Mouse (Mus musculus) MEL (cell line): Measurements from ENCODE around the gene Camta1.

Source experiments
- CTCF ChIP-seq, 3 experiments: IDR thresholded peaks in 2 of 3; conservative IDR thresholded peaks in 1 of 3; 2 replicates each; pipeline ENCODE4 v1.5.1; 2011 to 2012; ENCODE audit warnings: low read length in 3 of 3, low read depth in 2 of 3, mild to moderate bottlenecking in 2 of 3, improper control_type of control experiment in 1 of 3, inconsistent platforms in 1 of 3, mixed read lengths in 1 of 3, moderate library complexity in 1 of 3; ENCODE audit not compliant: control insufficient read depth in 1 of 3, insufficient read depth in 1 of 3, poor library complexity in 1 of 3, severe bottlenecking in 1 of 3
- MXI1 ChIP-seq: IDR thresholded peaks from 2 replicates; pipeline ENCODE4 v1.6.1; 2011; ENCODE audit warnings: mild to moderate bottlenecking, low read depth, low read length, improper control_type of control experiment
- TCF12 ChIP-seq: IDR thresholded peaks from 2 replicates; pipeline ENCODE4 v1.6.1; 2014; ENCODE audit warnings: low read depth, mild to moderate bottlenecking, inconsistent platforms, low read length, improper control_type of control experiment, moderate library complexity

GRCm38 (mm10) chr4:151010316-151010715, 851.4 kb downstream of the Camta1 start:
- TF ChIP-seq MXI1 (no peak), CTCF (IDR thresholded peaks at IDR 0.05 in 2 of 3, conservative IDR thresholded peaks at IDR 0.05 in 1 of 3; ENCODE audit: control insufficient read depth in 1 of 3, insufficient read depth in 1 of 3, low read depth in 2 of 3, low read length in 3 of 3, poor library complexity in 1 of 3, severe bottlenecking in 1 of 3) (no peak), TCF12 (no peak)
